Mouse (Mus musculus) liver, embryonic 11.5 days (tissue): ENCODE data around the gene Camk1. TPM values are rescaled to one million over a fixed set of nuclear protein-coding genes. Genes with fewer than 3 reads are reported as not detected.

ENCODE experiments used
- ATAC-seq: fragments of 200-750 bp; cut with Nextera tagmentation; replicated peaks from 2 replicates; pipeline ENCODE4 v1.8.0; 2017; ENCODE audit warnings: moderate number of reproducible peaks, mild to moderate bottlenecking, moderate TSS enrichment, moderate library complexity; ENCODE audit not compliant: low FRiP score
- DNase-seq: peaks from one replicate; pipeline ENCODE4 v3.0.0-alpha.2; 2017; ENCODE audit warnings: low spot score
- H3K27ac ChIP-seq: fragments of 300-500 bp; sonication (generic); 2 replicates; pipeline ENCODE4 v1.5.1; 2014; ENCODE audit warnings: mild to moderate bottlenecking, low read depth, low read length, control low read depth
- H3K27me3 ChIP-seq: fragments of 300-500 bp; sonication (generic); replicated peaks from 2 replicates; pipeline ENCODE4 v1.6.1; 2014; ENCODE audit warnings: low read length, mixed read lengths; ENCODE audit not compliant: control insufficient read depth, insufficient read depth
- H3K36me3 ChIP-seq: fragments of 300-500 bp; sonication (generic); 2 replicates; pipeline ENCODE4 v1.6.1; 2014; ENCODE audit warnings: mild to moderate bottlenecking, low read length, moderate library complexity, mixed read lengths; ENCODE audit not compliant: control insufficient read depth, insufficient read depth
- H3K4me1 ChIP-seq: fragments of 300-500 bp; sonication (generic); replicated peaks from 2 replicates; pipeline ENCODE4 v1.6.1; 2014; ENCODE audit warnings: low read length, mixed read lengths; ENCODE audit not compliant: control insufficient read depth, insufficient read depth
- H3K4me2 ChIP-seq: fragments of 300-500 bp; sonication (generic); 2 replicates; pipeline ENCODE4 v1.6.1; 2014; ENCODE audit warnings: mild to moderate bottlenecking, control low read depth, moderate library complexity
- H3K4me3 ChIP-seq: fragments of 300-500 bp; sonication (generic); 2 replicates; pipeline ENCODE4 v1.5.1; 2014; ENCODE audit warnings: low read depth, low read length, control low read depth
- H3K9ac ChIP-seq: fragments of 300-500 bp; sonication (generic); 2 replicates; pipeline ENCODE4 v1.6.1; 2014; ENCODE audit warnings: low read depth, low read length, control low read depth
- H3K9me3 ChIP-seq: fragments of 300-500 bp; sonication (generic); 2 replicates; pipeline ENCODE4 v1.6.1; 2016; ENCODE audit warnings: low read length, inconsistent platforms, mixed read lengths; ENCODE audit not compliant: control insufficient read depth
- WGBS: fragments of 180-500 bp; shearing (Covaris S2); extraction: QIAGEN DNeasy Blood & Tissue Kit; methylation state at CpG from one replicate; pipeline ENCODE4 v1.1.7; 2014; 5-methylcytosine and 5-hydroxymethylcytosine counted together
- polyA plus RNA-seq: library from polyadenylated mRNA; unstranded; fragments of >200 nt; fragmentation: Nextera tagmentation; extraction: Ambion mirVana; gene quantifications from 2 replicates; pipeline ENCODE4 v1.2.1, GENCODE M21; 2014

Gene Camk1
- polyA plus RNA-seq, 1 experiment from 2014 or later, result 48.5 TPM

- WGBS, result 100% methylated on average over 1 of the region's 1 CpGs
- H3K27me3 ChIP-seq, result no peaks in the 10 kb centered on the region
- H3K4me2 ChIP-seq, result no peak overlapping the region
- DNase-seq (no peak), ATAC-seq (no peak)
- H3K27ac ChIP-seq, result no peak overlapping the region
- H3K36me3 ChIP-seq, result peaks cover 20% of the 10 kb centered on the region
- no peaks in the 10 kb centered on the region for H3K4me1 ChIP-seq
- no peak overlapping the region for H3K9ac ChIP-seq
- no peaks in the 10 kb centered on the region for H3K9me3 ChIP-seq
- H3K4me3 ChIP-seq, result no peak overlapping the region
These were observed 23.8 kb upstream of the Camk1 start for GRCm38 (mm10) chr6:113367574-113367973.

GRCm38 (mm10) chr6:113366639-113367038, 22.9 kb upstream of the Camk1 start:
- WGBS, result 87% methylated on average over 6 of the region's 6 CpGs
- no peak overlapping the region for H3K27ac ChIP-seq
- H3K9me3 ChIP-seq, result no peaks in the 10 kb centered on the region
- no peak for DNase-seq
- no peak overlapping the region for H3K9ac ChIP-seq
- peaks cover 13% of the 10 kb centered on the region; the same call in 1 of the 2 replicates for H3K36me3 ChIP-seq
- ATAC-seq, result no peak
- no peaks in the 10 kb centered on the region for H3K4me1 ChIP-seq
- H3K27me3 ChIP-seq, result no peaks in the 10 kb centered on the region
- H3K4me3 ChIP-seq, result no peak overlapping the region
- H3K4me2 ChIP-seq, result no peak overlapping the region

GRCm38 (mm10) chr6:113364518-113365135, 20.8 kb upstream of the Camk1 start:
- no peak overlapping the region for H3K4me2 ChIP-seq
- H3K9ac ChIP-seq, result no peak overlapping the region
- no peak for DNase-seq
- H3K4me3 ChIP-seq, result no peak overlapping the region
- no peak for ATAC-seq
- no peak overlapping the region for H3K27ac ChIP-seq
- WGBS, result 68% methylated on average over 8 of the region's 8 CpGs
- no peaks in the 10 kb centered on the region for H3K9me3 ChIP-seq
- H3K36me3 ChIP-seq, result peaks cover 4% of the 10 kb centered on the region; the same call in 1 of the 2 replicates
- H3K27me3 ChIP-seq, result no peaks in the 10 kb centered on the region
- H3K4me1 ChIP-seq, result no peaks in the 10 kb centered on the region

GRCm38 (mm10) chr6:113362241-113362640, 18.5 kb upstream of the Camk1 start:
- Histone ChIP-seq H3K4me1 (no peaks in the 10 kb centered on the region), H3K9me3 (no peaks in the 10 kb centered on the region), H3K4me3 (no peak overlapping the region), H3K4me2 (no peak overlapping the region), H3K27me3 (no peaks in the 10 kb centered on the region), H3K36me3 (no peaks in the 10 kb centered on the region), H3K27ac (no peak overlapping the region), H3K9ac (no peak overlapping the region)
- 100% methylated on average over 1 of the region's 1 CpGs for WGBS
- no peak for ATAC-seq
- DNase-seq, result no peak

GRCm38 (mm10) chr6:113361476-113361875, 17.7 kb upstream of the Camk1 start:
- H3K4me1 ChIP-seq, result no peaks in the 10 kb centered on the region
- ATAC-seq, result no peak; the same call in 1 of the 2 replicates
- H3K36me3 ChIP-seq, result no peaks in the 10 kb centered on the region
- no peak overlapping the region for H3K4me2 ChIP-seq
- WGBS, result 72% methylated on average over 4 of the region's 4 CpGs
- H3K9me3 ChIP-seq, result no peaks in the 10 kb centered on the region
- no peak overlapping the region for H3K9ac ChIP-seq
- H3K4me3 ChIP-seq, result no peak overlapping the region
- no peak overlapping the region for H3K27ac ChIP-seq
- DNase-seq, result no peak
- no peaks in the 10 kb centered on the region for H3K27me3 ChIP-seq

GRCm38 (mm10) chr6:113353696-113354095, 9.9 kb upstream of the Camk1 start:
- no peak for DNase-seq
- H3K9ac ChIP-seq, result 0 out of 2 replicates have a peak overlapping the region, but pooled peaks have one; percentile 9
- H3K4me2 ChIP-seq, result no peak overlapping the region
- no peak overlapping the region for H3K4me3 ChIP-seq
- ATAC-seq, result no peak
- 61% methylated on average over 3 of the region's 3 CpGs for whole genome bisulfite sequencing
- peaks cover 7% of the 10 kb centered on the region; the same call in 1 of the 2 replicates for H3K4me1 ChIP-seq
- H3K27ac ChIP-seq, result no peak overlapping the region
- H3K36me3 ChIP-seq, result no peaks in the 10 kb centered on the region
- no peaks in the 10 kb centered on the region for H3K9me3 ChIP-seq
- no peaks in the 10 kb centered on the region for H3K27me3 ChIP-seq

GRCm38 (mm10) chr6:113352820-113353219, 9.0 kb upstream of the Camk1 start:
- no peak for DNase-seq
- 72% methylated on average over 3 of the region's 3 CpGs for WGBS
- Histone ChIP-seq H3K27ac (no peak overlapping the region), H3K9ac (no peak overlapping the region), H3K9me3 (no peaks in the 10 kb centered on the region), H3K4me3 (no peak overlapping the region), H3K36me3 (no peaks in the 10 kb centered on the region), H3K4me2 (no peak overlapping the region), H3K4me1 (peaks cover 7% of the 10 kb centered on the region; the same call in 1 of the 2 replicates), H3K27me3 (no peaks in the 10 kb centered on the region)
- ATAC-seq, result no peak

GRCm38 (mm10) chr6:113351653-113352052, 7.9 kb upstream of the Camk1 start:
- Histone ChIP-seq H3K9me3 (no peaks in the 10 kb centered on the region), H3K36me3 (no peaks in the 10 kb centered on the region), H3K27me3 (no peaks in the 10 kb centered on the region), H3K4me3 (no peak overlapping the region), H3K4me1 (peaks cover 7% of the 10 kb centered on the region; the same call in 1 of the 2 replicates), H3K4me2 (no peak overlapping the region), H3K27ac (no peak overlapping the region), H3K9ac (no peak overlapping the region)
- DNase-seq, result no peak
- no peak for ATAC-seq
- WGBS, result 39% methylated on average over 10 of the region's 10 CpGs

- DNase-seq (no peak), ATAC-seq (no peak)
- Histone ChIP-seq H3K9me3 (no peaks in the 10 kb centered on the region), H3K27ac (no peak overlapping the region), H3K36me3 (no peaks in the 10 kb centered on the region), H3K4me2 (no peak overlapping the region), H3K4me3 (no peak overlapping the region), H3K27me3 (no peaks in the 10 kb centered on the region), H3K9ac (no peak overlapping the region), H3K4me1 (peaks cover 7% of the 10 kb centered on the region; the same call in 1 of the 2 replicates)
- 73% methylated on average over 1 of the region's 1 CpGs for WGBS
These were observed 7.4 kb upstream of the Camk1 start for GRCm38 (mm10) chr6:113351161-113351560.
